Mouse (Mus musculus): Measurements from ENCODE around the gene Fbxl19.

DNA sequence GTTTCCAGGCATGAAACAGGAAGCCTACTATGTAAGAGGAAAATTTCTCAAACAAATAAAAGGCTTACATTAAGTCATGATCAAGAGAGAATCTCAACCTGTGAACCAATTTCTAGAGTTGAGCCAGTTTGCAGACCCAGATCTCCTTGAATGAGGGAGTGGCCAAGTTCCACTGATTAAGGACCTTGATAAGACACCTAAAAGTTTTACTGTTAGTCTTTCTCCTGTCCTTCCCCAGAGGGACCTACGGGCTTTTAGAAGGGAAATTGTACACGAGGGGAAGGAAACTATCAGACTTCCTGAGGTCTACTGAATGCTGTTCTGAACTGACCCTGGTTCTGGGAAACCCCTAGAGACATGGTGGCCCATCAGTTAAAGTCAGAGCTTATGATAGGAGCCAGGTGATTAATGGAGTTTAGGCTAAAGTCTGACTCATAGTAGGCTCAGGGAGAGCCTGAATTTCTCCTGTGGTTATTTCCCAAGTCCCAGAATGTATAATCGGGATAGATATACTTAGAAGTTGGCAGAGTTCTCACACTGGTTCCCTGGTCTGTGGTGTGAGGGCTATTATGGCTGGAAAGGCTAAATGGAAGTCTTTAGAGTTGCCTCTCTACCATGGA, 43.5 kb upstream of the Fbxl19 start:
- TF ChIP-seq POLR2A (IDR thresholded peaks at IDR 0.05; ENCODE audit: control insufficient read depth, low read depth, low read length) (no peak), CTCF (IDR thresholded peaks at IDR 0.05; ENCODE audit: control insufficient read depth, insufficient read depth, insufficient replicate concordance, low read depth, low read length) (no peak)
